Mouse (Mus musculus): Measurements from ENCODE around the gene Pald1.

The Pald1 gene

GRCm38 (mm10) chr10:61402480-61402879 is 19.1 kb upstream of the Pald1 start:
- no peak for DNase-seq

DNA sequence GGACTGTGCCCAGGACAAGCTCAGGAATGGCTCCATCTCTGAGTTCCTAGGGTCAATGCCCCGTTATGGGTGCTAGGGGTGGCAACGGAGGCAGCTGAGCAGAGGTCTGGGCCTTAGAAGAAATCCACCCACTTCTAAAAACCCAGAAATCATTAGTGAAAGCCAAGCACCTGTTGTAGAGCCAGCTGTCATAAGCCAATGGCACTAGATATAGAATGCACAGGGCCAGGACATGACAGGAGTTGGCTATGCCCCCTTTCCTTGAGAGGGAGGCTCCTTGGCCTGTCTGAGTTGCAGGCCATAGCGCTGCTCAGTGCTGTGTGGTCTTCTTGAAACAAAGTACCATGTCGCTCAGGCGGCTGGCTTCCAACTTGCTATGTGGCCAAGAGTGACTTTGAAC is 17.1 kb upstream of the Pald1 start:
- DNase-seq = no peak

GRCm38 (mm10) chr10:61399156-61399734 is 15.9 kb upstream of the Pald1 start:
- peak; percentile 73 to 79 for DNase-seq

- no peak for DNase-seq
These were observed 14.8 kb upstream of the Pald1 start for GRCm38 (mm10) chr10:61398125-61398524.

- DNase-seq = no peak
These were observed 11.3 kb upstream of the Pald1 start for GRCm38 (mm10) chr10:61394476-61395136.

DNA sequence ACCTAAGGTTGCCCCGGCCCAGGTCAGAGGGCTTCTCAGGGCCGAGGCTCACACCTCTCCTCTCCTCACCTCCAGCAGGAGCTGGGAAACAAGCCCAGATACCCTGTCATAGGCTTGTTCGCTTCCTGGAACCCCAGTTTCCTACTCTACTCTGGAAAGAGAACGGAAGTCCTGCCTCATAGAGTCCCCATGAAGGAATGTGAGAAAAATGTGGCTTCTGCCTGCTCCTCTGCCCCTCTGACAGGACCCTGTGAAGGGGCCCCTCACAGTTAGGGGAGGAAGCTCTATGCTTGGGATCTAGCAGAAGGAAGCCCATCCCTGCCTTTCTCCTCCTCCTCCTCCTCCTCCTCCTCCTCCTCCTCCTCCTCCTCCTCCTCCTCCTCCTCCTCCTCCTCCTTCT is 9.3 kb upstream of the Pald1 start:
- no peak for DNase-seq

GRCm38 (mm10) chr10:61390148-61390547 is 6.8 kb upstream of the Pald1 start:
- DNase-seq = no peak

GRCm38 (mm10) chr10:61389020-61389419 is 5.7 kb upstream of the Pald1 start:
- no peak for DNase-seq

GRCm38 (mm10) chr10:61386284-61386683 is 3.0 kb upstream of the Pald1 start:
- DNase-seq = peak; percentile 64 to 88

GRCm38 (mm10) chr10:61385174-61385573 is 1.8 kb upstream of the Pald1 start:
- DNase-seq = peak in 1 of 2 experiments; percentile 56

DNA sequence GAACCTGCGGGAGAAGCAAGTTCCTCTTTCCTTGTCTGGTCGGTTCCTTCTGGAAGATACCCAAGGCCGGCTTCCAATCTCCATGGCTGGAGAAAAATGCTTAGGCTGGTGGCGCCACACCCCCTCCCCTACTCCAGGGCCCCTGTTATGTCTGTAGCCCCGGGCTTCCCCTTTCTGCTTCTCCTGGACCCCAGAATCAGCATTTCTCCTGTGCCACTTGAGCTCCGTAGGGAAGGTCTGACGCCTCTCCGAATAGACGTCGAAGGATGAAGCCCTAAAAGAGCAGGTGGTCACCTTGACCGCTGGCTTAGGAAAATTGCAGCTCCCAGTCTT is 351 bp upstream of the Pald1 start:
- DNase-seq = no peak

DNA sequence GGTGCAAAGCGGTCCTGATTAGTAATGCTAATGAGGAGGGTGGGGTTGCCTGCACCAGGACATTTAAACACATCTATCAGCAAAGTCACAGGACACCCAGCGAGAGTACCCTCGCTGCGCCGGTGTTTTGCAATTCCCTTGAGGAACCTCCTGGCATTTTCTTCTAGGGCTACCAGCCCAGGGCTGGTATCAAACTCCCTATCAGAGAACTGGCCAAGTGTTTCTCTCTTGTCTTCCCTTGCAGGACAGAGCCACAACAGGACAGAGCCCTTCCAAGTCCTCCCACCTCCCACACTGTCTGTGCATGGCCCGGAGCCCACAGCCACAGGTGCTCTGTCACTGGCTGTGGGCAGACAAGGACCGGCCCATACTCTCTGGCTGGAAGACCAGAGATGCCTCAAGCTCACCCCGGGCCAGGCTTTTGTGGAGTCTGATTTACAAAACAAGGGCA is 1.0 kb downstream of the Pald1 start:
- DNase-seq = peak in 1 of 2 experiments; percentile 44

DNA sequence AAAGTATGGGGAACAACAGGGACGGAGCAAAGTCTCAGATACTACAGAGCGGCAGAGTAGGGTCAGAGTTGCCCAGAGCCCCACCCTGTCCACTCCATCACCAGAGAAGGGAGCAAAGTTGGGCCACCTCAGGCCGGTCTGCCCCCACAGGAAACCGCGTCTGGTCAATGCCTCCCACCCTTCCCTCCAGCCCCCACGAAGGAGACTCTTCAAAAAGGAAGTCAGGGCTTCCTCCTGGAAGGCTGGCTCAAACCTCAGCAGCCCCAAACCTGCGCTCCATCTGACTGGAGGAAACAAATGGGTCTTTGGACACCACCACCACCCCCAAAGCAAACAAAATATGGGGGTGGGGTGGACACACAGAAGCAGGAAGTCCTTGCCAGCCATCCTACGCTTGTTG is 1.5 kb downstream of the Pald1 start:
- peak; percentile 67 for DNase-seq

- peak; percentile 58 to 80 for DNase-seq
These were observed 3.1 kb downstream of the Pald1 start for GRCm38 (mm10) chr10:61380186-61380585.

DNA sequence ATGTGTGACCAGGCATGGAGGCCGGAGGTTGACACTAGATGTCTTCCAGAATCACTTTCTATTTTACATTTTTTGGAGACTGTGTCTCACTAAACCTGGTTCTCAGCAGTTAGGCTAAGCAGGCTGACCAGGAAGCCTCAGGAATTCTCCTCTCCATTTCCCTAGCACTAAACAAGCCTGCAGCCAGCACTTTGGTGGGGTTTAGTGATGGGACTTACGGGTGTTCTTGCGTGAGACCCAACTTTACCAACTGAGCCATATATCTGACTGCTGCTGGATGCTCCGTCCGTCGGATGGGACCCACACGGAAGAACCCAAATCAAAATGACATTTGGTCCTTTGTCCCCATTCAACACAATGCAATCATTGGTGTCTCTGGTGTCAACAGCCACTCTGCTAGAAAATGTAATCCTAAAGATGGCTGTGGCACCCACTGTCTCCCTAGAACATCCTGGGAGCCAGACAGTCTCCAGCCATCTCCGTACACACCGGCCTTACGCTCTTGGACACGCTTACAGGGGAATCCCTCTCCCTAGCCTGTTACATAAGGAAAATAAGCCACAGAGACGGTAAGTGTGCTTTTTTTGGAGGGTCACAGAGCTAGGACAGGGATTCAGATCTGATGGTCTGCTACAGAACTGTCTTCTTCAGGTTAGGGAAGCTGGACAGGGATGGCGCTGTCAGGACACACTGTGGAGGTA is 3.8 kb downstream of the Pald1 start:
- no peak for DNase-seq

DNA sequence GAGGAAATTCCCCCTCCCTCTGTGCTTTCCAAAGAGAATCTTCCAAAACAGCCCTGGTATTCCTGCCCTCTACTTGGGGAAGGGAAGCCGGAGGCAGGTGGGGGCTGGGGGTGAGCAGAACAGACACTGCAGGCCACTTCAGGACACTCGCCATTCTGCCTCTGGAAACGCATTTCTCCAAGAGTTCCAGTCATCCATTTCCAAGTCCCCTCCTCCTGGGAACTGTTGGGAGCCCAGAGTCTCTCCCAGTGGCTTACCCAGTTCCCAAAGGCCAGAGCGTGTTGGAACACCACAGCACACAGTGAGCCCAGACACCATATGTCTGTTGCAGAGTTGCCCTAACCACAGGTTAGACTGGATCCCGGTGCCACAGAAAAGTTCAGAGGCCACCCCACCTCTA is 4.6 kb downstream of the Pald1 start:
- no peak for DNase-seq

- no peak for DNase-seq
These were observed 5.3 kb downstream of the Pald1 start for GRCm38 (mm10) chr10:61378050-61378449.

GRCm38 (mm10) chr10:61374771-61375481 is 8.4 kb downstream of the Pald1 start:
- DNase-seq = no peak

- peak; percentile 66 to 73 for DNase-seq
These were observed 9.3 kb downstream of the Pald1 start for GRCm38 (mm10) chr10:61374076-61374475.

DNA sequence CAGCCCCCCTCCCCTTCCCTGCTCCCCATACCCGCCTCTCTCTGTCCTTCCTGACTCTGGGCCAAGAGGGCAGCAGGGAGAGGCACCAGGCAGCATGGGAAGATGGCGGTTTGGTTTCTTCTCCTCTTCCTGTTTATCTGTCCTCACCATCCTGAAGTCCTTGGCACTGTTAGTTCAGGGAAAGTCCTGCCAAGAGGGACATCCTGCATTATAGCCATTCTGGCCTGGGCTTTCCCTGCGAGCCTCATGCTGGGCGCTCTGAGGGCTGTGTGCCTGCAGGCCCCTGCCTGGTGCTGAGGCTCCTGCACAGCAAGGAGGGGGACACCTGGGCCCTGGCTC is 10.8 kb downstream of the Pald1 start:
- peak; percentile 60 to 78 for DNase-seq

DNA sequence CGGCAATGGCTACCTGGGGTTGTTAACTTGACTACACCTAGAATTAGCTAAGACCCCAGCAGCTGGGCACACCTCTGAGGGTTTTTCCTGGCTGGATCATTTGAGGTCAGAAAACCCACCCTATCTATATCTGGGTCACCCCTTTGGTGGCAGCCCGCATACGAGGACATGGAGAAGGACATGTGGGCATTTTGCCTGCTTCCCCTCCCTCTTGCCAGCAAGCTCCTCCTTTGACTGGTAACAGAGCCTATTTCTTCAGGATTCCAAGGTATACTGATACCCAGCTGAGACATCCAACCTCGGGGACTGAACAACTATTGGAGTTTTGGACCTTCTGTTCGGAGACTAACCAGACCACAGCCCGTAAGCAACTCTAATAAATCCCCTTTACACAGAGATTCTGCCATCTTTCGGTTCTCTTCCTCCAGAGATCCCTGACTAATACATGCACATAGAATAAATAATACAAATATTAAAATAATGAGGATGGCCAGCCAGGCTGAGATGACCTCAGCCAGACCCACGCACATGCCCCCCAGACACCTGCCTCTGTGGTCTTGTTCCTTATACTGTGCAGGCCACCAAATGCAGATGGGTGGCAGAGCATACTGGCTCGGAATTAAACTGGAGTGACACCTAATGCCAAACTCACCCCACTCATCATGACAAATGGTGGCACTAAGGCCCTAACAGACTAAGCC is 11.3 kb downstream of the Pald1 start:
- no peak for DNase-seq

DNA sequence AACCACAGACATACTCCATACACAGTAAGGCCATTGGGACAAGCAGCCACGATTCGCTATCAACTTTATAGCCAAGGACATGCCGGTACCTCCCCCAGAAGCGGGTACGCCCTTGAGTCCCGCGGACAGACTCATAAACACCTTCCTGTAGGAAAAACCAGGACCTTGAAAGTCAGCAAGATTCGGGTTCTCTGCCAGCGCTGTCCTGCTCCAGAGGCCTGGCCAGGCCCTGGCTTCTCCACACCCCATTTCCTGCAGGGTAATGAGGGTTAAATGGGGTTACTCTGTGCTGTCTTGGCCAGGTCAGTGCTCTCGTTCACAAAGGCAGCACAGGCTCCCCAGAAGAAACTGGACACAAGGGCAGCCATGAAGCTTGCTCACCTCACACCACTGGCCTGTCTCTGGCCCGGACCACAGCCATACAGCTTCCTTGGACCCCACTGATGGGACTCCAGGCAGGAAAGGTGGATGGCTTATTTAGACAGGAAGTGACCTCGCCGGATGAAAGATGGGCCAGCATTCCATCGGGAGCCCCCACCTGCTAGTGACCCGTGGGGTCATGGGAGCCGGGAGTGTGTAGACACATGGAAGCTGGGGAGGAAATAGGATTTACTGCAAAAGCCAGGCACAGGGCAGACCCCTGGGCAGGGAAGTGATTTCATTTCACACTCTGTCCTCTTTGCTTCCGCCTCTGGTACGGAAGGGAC is 12.9 kb downstream of the Pald1 start:
- DNase-seq = peak; percentile 57 to 79

All from lung, postnatal 4 days (tissue).